Mouse (Mus musculus) cerebellum, adult (tissue): ENCODE results near the gene Dhcr24.

Experiments
- ATAC-seq: cut with Nextera tagmentation; 2 replicates; pipeline ENCODE4 v1.9.2; 2017; ENCODE audit warnings: mild to moderate bottlenecking, moderate library complexity, mixed read lengths; ENCODE audit not compliant: insufficient number of reproducible peaks, low FRiP score, low TSS enrichment

Dhcr24 gene

DNA sequence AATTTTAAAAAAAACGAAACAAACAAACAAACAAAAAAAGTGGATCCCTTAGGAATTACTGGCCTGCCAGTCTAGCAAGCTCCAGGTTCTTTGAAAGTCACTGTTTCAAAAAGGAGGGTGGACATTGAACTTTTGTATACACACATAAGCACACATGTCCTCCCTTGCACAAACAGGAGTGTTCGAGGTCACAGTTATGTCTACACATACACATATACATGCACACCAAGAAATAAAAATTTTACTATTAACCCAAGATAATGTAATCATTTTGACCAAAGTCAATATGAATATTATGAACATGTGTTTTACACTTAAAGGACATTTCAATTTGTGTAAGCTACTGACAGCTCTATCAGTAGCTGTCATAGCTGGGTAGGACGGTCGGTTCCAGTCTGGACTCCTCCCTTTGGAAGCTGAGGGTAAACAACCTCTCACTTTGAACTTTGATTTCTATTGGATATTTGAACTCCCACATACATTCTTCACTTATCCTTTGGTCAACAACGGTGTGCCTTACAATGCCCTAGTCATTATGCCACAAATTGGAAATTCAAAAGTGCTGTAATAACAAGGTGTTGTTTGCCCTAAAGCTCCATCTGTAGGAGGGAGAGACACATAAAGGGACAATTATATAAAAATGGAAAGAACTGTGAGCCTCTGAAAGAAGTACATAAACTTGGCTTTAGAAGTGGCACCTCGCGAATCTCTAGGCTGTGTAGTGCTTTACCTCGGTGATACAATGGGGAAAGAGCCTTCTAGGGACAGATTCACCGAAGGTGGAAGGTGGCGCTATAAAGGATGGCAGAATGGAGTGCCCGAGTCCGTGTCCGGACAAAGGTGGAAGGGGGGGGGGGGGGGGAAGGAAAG lies 1.3 kb upstream of the Dhcr24 start:
- ATAC-seq: no peak

GRCm38 (mm10) chr4:106560213-106560845 lies 509 bp upstream of the Dhcr24 start:
- ATAC-seq: peak; percentile 56; the same call in 1 of the 2 replicates

- ATAC-seq: no peak
Observed at GRCm38 (mm10) chr4:106562006-106562405, 1.2 kb downstream of the Dhcr24 start.

GRCm38 (mm10) chr4:106562837-106563790 lies 2.3 kb downstream of the Dhcr24 start:
- ATAC-seq: no peak

DNA sequence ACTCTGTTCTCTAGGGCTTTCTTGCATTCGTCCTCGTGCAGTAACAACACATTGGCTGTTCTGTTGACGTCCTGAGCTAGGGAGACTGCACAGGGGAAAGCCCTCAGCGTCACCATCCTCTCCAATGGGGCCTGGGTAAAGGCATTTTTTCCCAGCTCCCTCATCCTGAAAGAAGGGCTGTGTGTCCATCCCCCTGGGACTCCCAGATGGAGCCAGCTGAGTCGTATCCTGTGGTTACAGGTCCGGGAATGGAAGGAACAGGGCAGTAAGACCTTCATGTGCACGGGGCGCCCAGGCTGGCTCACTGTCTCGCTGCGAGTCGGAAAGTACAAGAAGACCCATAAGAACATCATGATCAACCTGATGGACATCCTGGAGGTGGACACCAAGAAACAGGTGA lies 3.3 kb downstream of the Dhcr24 start:
- ATAC-seq: no peak

GRCm38 (mm10) chr4:106569680-106570079 lies 8.8 kb downstream of the Dhcr24 start:
- ATAC-seq: no peak

DNA sequence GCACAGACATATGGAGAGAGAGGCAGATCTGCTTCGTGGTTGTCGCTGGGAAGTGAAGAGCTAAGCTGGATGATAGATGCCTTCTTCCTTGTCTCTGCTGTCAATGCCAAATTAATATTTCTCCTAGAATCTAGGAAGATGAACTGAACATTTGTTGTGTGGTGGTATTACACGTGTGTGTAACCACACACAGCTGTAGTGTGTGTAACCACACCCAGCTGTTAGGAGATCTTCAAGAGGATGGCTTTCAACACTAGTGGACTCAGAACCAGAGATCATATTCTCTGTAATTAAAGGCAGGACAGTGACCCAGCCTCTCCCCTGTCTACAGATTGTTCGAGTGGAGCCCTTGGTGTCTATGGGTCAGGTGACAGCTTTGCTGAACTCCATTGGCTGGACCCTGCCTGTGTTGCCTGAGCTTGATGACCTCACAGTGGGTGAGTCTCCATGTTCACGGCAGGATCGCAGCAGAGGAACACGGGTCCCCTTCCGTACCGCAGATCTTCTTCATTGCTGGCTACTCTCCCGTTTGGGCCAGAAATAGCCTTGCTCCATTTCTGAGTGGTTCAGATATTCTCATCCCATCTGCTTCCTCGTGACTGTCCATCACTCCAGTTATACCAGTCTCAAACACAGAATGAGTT lies 10.4 kb downstream of the Dhcr24 start:
- peak; percentile 80 for ATAC-seq

DNA sequence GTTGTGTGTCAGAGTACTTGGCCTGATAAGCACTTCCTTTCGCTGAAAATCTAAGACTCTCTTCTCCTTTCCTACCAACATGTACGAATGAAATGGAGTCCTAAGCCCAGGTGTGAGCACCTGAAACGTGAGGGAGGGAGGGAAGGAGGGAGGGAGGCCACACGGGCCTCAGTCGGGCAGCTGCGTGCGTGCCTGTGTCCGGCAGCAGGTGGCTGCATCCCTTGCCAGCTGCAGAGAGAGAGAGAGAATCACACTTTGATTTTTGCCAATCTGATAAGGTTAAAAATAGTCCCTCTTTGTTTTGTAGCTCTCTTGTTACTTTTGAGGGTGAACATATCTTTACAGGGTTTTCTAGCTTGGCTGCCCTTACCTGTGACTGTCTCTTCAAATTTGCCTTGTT lies 14.2 kb downstream of the Dhcr24 start:
- no peak for ATAC-seq

- ATAC-seq: no peak
Observed at GRCm38 (mm10) chr4:106577511-106577910, 16.7 kb downstream of the Dhcr24 start.

DNA sequence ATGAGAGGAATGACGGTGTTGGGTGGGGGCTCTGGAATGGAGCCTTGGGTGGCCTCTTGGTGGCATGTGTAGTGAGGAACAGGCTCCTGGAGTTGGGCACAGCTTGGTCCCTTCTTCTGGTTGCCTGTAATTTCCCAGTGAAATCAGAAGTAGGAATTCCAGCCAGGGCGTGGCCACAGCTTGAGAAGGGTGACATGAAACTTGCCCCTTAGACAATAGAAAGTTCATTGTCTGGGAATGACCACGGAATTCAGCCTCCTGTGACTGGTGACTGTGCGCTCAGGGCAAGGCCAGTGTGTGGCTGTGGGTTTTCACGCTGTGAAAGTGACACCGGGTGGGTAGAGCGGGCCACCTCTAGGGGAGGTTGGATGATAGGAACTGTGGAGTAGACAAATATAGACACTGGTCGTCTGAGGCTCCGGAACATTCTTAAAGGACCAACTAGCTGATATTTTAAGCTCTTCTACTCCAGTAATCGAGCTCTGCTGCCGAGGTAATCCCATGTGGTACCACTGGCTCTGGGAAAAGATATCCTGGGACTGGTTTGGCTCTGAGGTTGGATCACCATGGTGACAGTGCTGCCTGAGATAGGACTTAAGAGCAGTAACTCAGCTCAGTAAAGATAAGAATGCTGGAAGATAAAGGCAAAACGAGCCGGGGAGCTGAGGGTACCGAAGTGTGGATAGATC lies 20.5 kb downstream of the Dhcr24 start:
- ATAC-seq: no peak

- no peak for ATAC-seq
Observed at GRCm38 (mm10) chr4:106581865-106582204, 21.0 kb downstream of the Dhcr24 start.

- ATAC-seq: no peak
Observed at GRCm38 (mm10) chr4:106582428-106583153, 21.8 kb downstream of the Dhcr24 start.

DNA sequence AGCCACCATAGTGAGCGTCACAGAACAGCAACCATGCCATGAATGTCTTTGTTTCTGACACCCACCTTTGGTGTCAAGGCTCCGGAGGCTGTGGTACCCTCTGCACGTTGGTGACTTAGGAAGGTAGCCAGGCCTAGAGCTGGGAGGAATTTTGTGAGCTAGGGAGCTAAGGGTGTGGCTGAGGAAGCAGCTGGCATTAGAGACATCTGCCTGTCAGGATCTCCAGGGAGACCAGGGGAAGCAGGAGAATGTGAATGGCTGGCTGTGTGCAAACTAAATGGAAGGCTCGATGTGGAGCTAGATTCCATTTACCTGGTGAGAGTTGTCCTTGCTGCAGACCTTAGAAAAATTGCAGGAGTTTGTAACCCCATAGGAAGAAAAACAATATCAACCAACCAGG lies 23.8 kb downstream of the Dhcr24 start:
- ATAC-seq: no peak

- no peak for ATAC-seq
Observed at GRCm38 (mm10) chr4:106587075-106587474, 26.2 kb downstream of the Dhcr24 start.

DNA sequence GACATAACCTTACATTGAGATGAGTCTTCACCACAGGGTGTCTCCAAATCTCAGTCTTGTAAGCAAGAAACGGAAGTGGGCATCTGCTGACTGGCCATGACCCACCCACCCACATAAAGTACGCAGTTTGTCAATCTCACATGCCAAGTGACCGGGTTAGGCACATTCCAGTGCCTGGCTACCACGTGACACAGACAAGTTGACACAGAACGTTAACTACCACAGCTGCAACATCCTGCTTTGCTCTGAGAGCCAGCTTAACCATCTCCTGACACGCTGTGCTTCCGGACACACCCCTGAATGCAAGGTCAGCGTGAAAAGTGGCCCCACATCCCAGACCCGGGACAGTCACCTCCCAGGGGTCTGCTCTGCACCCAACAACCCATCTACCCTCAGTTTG lies 29.3 kb downstream of the Dhcr24 start:
- no peak for ATAC-seq

- ATAC-seq: no peak
Observed at GRCm38 (mm10) chr4:106590871-106591270, 30.0 kb downstream of the Dhcr24 start.

DNA sequence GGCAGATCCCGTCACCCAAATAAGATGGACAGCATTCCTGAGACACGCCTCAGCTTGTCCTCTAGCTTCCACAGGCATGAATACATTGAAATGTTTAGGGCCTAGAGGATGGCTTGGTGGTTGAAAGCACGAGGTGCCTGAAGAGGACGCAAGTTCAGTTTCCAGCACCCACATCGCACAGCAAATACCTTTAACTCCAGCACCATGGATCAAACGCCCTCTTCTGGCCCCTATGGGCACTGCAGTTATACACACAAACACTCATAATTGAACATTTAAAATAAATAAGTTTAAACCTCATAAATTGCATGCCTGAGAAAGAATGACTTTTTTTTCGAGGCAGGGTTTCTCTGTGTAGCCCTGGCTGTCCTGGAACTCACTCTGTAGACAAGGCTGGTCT lies 32.8 kb downstream of the Dhcr24 start:
- ATAC-seq: no peak

GRCm38 (mm10) chr4:106596200-106596599 lies 35.4 kb downstream of the Dhcr24 start:
- ATAC-seq: no peak

DNA sequence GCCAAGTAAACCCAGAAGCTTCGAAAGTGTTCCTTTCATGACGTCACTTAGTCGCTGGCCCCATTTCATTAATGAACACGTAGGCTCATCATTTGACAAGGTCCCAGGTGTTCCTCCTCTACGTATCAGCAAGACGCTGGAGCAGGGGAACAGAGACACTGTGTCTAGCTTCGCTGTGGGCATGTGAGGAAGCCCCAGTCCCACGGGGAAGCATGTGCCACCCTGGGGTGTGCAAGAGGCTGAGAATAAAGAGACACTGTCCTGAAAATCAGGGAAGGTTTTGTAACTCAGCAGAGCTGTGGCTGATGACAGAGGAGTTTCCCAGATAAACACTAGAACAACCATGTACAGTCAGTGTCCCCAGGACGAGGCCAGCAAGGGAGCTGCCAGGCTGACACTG lies 36.2 kb downstream of the Dhcr24 start:
- no peak for ATAC-seq
